Mouse (Mus musculus) erythroblast, embryonic 14.5 days (primary cell): ENCODE measurements around the gene Rcsd1.

ENCODE experiments used
- GATA1 ChIP-seq: IDR thresholded peaks from 2 replicates; pipeline ENCODE4 v1.6.1; 2012; ENCODE audit warnings: low read length, inconsistent platforms, mixed read lengths
- TAL1 ChIP-seq: IDR thresholded peaks from 3 replicates; pipeline ENCODE4 v1.6.1; 2012; ENCODE audit warnings: low read length, inconsistent platforms, mixed read lengths

GRCm38 (mm10) chr1:165713798-165714197, 4.2 kb upstream of the Rcsd1 start:
- no peak for TF ChIP-seq GATA1
- no peak for TF ChIP-seq TAL1
